Mouse (Mus musculus) c-Kit-positive CD71-positive TER-119-positive erythroid progenitor cells, embryonic 14.5 days (primary cell): ENCODE data around the gene Fate1.
"Not testable (repeated sequence)": the region's sequence is repeated elsewhere in the genome, so short reads cannot be mapped to it uniquely, and the experiment has no call there.

Experiments used
- DNase-seq: peaks from one replicate; pipeline ENCODE4 v3.0.0-alpha.2; 2013; ENCODE audit warnings: low spot score

Fate1 gene

GRCm38 (mm10) chrX:71972686-71973085, at the start of gene Fate1:
Fate1 (plus strand) TSS chrX:71972986.
- DNase-seq: no peak

GRCm38 (mm10) chrX:71946631-71947030, 26.2 kb upstream of the Fate1 start:
- peak; percentile 20 for DNase-seq

- no peak for DNase-seq
Observed at GRCm38 (mm10) chrX:71958366-71958765, 14.4 kb upstream of the Fate1 start.

- DNase-seq: no peak
Observed at GRCm38 (mm10) chrX:71962073-71963051, 10.4 kb upstream of the Fate1 start, which contains the start of gene Prrg3. Prrg3 (plus strand) TSS chrX:71962624.

GRCm38 (mm10) chrX:71963275-71963912, 9.4 kb upstream of the Fate1 start:
- DNase-seq: no peak

GRCm38 (mm10) chrX:71968216-71968615, 4.6 kb upstream of the Fate1 start:
- no peak for DNase-seq

GRCm38 (mm10) chrX:71968816-71969215, 4.0 kb upstream of the Fate1 start:
- no peak for DNase-seq

- DNase-seq: no peak
Observed at GRCm38 (mm10) chrX:71971325-71971724, 1.5 kb upstream of the Fate1 start.

- DNase-seq: not testable (repeated sequence)
Observed at GRCm38 (mm10) chrX:71977681-71978080, 4.9 kb downstream of the Fate1 start.

GRCm38 (mm10) chrX:71980443-71980842, 7.7 kb downstream of the Fate1 start:
- no peak for DNase-seq

GRCm38 (mm10) chrX:71981322-71981721, 8.5 kb downstream of the Fate1 start:
- DNase-seq: no peak

GRCm38 (mm10) chrX:71983205-71983604, 10.4 kb downstream of the Fate1 start:
- no peak for DNase-seq

GRCm38 (mm10) chrX:71983775-71984174, 11.0 kb downstream of the Fate1 start:
- no peak for DNase-seq

GRCm38 (mm10) chrX:71991549-71991948, 18.8 kb downstream of the Fate1 start, which contains the start of gene Cnga2:
Cnga2 (plus strand) TSS chrX:71991849.
- no peak for DNase-seq

- no peak for DNase-seq
Observed at GRCm38 (mm10) chrX:71995972-71996371, 23.2 kb downstream of the Fate1 start.

GRCm38 (mm10) chrX:72009930-72010329, 37.1 kb downstream of the Fate1 start:
- DNase-seq: no peak

- DNase-seq: no peak
Observed at GRCm38 (mm10) chrX:72012236-72012635, 39.5 kb downstream of the Fate1 start.

GRCm38 (mm10) chrX:72012804-72013203, 40.0 kb downstream of the Fate1 start:
- DNase-seq: no peak

GRCm38 (mm10) chrX:72022241-72022640, 49.5 kb downstream of the Fate1 start:
- no peak for DNase-seq

- no peak for DNase-seq
Observed at GRCm38 (mm10) chrX:72022750-72023398, 50.1 kb downstream of the Fate1 start.

GRCm38 (mm10) chrX:72023542-72023941, 50.8 kb downstream of the Fate1 start:
- no peak for DNase-seq
